Mouse (Mus musculus): ENCODE data around the gene Tmem210. TPM values are rescaled to one million over a fixed set of nuclear protein-coding genes. Genes with fewer than 3 reads are reported as not detected.

Gene Tmem210
- total and polyA plus RNA-seq, 3 experiments: not detected

- H3K27ac ChIP-seq (ENCODE audit: control insufficient read depth, low read depth, low read length): peak within 1 kb of the TSS; percentile 69
- H3K79me2 ChIP-seq (ENCODE audit: control insufficient read depth, insufficient read depth, low read length, poor library complexity): peaks cover 20% of the 10 kb centered on the region
- peak within 1 kb of the TSS; percentile 96 for H3K9ac ChIP-seq (ENCODE audit: control insufficient read depth, low read depth, low read length, poor library complexity, severe bottlenecking)
- no peaks in the 10 kb centered on the region for H3K27me3 ChIP-seq (ENCODE audit: control insufficient read depth in 1 of 2, insufficient read depth in 2 of 2, low read length in 2 of 2)
- H3K36me3 ChIP-seq (ENCODE audit: control insufficient read depth in 1 of 2, insufficient read depth in 2 of 2, low read length in 2 of 2): peaks cover 0 to 8% of the 10 kb centered on the region in 2 experiments; a peak in 2 of 4 replicates
- DNase-seq (ENCODE audit: low read depth, low spot score): peak; percentile 95
- H3K9me3 ChIP-seq (replicated peaks; ENCODE audit: insufficient read depth, low read length): no peaks in the 10 kb centered on the region
- peak within 1 kb of the TSS; percentile 87 to 97 for H3K4me3 ChIP-seq (ENCODE audit: control insufficient read depth in 1 of 2, insufficient read depth in 1 of 2, low read depth in 2 of 2, low read length in 2 of 2)
- H3K4me1 ChIP-seq (ENCODE audit: control insufficient read depth in 1 of 2, insufficient read depth in 2 of 2, low read length in 2 of 2): peaks cover 2 to 12% of the 10 kb centered on the region in 2 experiments; a peak in 1 of 4 replicates
- TF ChIP-seq POLR2AphosphoS2 (IDR thresholded peaks at IDR 0.05; ENCODE audit: low read length) (peak; percentile 65), RCOR1 (IDR thresholded peaks at IDR 0.05; ENCODE audit: low read depth, low read length) (no peak), USF1 (IDR thresholded peaks at IDR 0.05; ENCODE audit: low read depth, low read length) (no peak), GATA1 (IDR thresholded peaks at IDR 0.05; ENCODE audit: low read depth, low read length) (no peak), POLR2A (IDR thresholded peaks at IDR 0.05; ENCODE audit: control insufficient read depth in 1 of 2, insufficient read depth in 1 of 2, low read depth in 1 of 2, low read length in 2 of 2, poor library complexity in 1 of 2) (peak; percentile 64 to 83; a peak in 3 of 4 replicates), TBP (IDR thresholded peaks at IDR 0.05; ENCODE audit: low read depth, low read length) (peak; percentile 70; the same call in 1 of the 2 replicates), SIN3A (IDR thresholded peaks at IDR 0.05; ENCODE audit: low read length) (peak; percentile 100), MYC (IDR thresholded peaks at IDR 0.05; ENCODE audit: low read depth, low read length) (peak; percentile 91), KAT2A (conservative IDR thresholded peaks at IDR 0.05; ENCODE audit: low read depth, low read length) (peak; percentile 74; the same call in 1 of the 2 replicates), SMC3 (IDR thresholded peaks at IDR 0.05; ENCODE audit: low read depth, low read length) (no peak), CHD2 (IDR thresholded peaks at IDR 0.05; ENCODE audit: low read length) (peak; percentile 74), E2F4 (IDR thresholded peaks at IDR 0.05; ENCODE audit: borderline replicate concordance, low read depth, low read length) (no peak), ETS1 (IDR thresholded peaks at IDR 0.05; ENCODE audit: low read depth, low read length) (peak; percentile 64; the same call in 1 of the 2 replicates), MEF2A (IDR thresholded peaks at IDR 0.05; ENCODE audit: extremely low read depth, insufficient replicate concordance, low read depth, low read length, poor library complexity, severe bottlenecking) (no peak), ZC3H11A (IDR thresholded peaks at IDR 0.05; ENCODE audit: low read depth, low read length) (no peak), BHLHE40 (IDR thresholded peaks at IDR 0.05; ENCODE audit: borderline replicate concordance, low read depth, low read length) (no peak), TCF12 (IDR thresholded peaks at IDR 0.05; ENCODE audit: low read depth, low read length) (peak; percentile 55; the same call in 1 of the 2 replicates), ELF1 (IDR thresholded peaks at IDR 0.05; ENCODE audit: low read depth, low read length) (peak; percentile 98), UBTF (IDR thresholded peaks at IDR 0.05; ENCODE audit: borderline replicate concordance, insufficient read depth, low read depth, low read length) (no peak), ZNF384 (IDR thresholded peaks at IDR 0.05; ENCODE audit: low read depth, low read length) (no peak), MAFK (IDR thresholded peaks at IDR 0.05; ENCODE audit: borderline replicate concordance, low read depth, low read length) (no peak), NELFE (IDR thresholded peaks at IDR 0.05; ENCODE audit: low read depth, low read length) (peak; percentile 80), CTCF (IDR thresholded peaks at IDR 0.05 in 2 of 3, conservative IDR thresholded peaks at IDR 0.05 in 1 of 3; ENCODE audit: control insufficient read depth in 1 of 3, insufficient read depth in 1 of 3, low read depth in 2 of 3, low read length in 3 of 3, poor library complexity in 1 of 3, severe bottlenecking in 1 of 3) (no peak), MXI1 (IDR thresholded peaks at IDR 0.05; ENCODE audit: low read depth, low read length) (peak; percentile 100), USF2 (IDR thresholded peaks at IDR 0.05; ENCODE audit: borderline replicate concordance in 1 of 2, insufficient read depth in 1 of 2, low read depth in 1 of 2, low read length in 2 of 2) (no peak), JUND (IDR thresholded peaks at IDR 0.05; ENCODE audit: low read depth, low read length) (no peak), HCFC1 (IDR thresholded peaks at IDR 0.05; ENCODE audit: low read depth, low read length) (peak; percentile 96), GABPA (IDR thresholded peaks at IDR 0.05; ENCODE audit: low read depth, low read length) (no peak), MAX (IDR thresholded peaks at IDR 0.05; ENCODE audit: low read length) (peak; percentile 82), MYB (IDR thresholded peaks at IDR 0.05; ENCODE audit: low read depth, low read length) (no peak), POLR2AphosphoS5 (IDR thresholded peaks at IDR 0.05; ENCODE audit: borderline replicate concordance, low read depth, low read length) (no peak), MAZ (IDR thresholded peaks at IDR 0.05; ENCODE audit: low read depth, low read length) (peak; percentile 93; the same call in 1 of the 2 replicates), ZMIZ1 (IDR thresholded peaks at IDR 0.05; ENCODE audit: low read depth, low read length) (no peak), ZKSCAN1 (IDR thresholded peaks at IDR 0.05; ENCODE audit: low read depth, low read length) (no peak), TAL1 (IDR thresholded peaks at IDR 0.05; ENCODE audit: low read length) (no peak), RAD21 (IDR thresholded peaks at IDR 0.05; ENCODE audit: low read depth, low read length) (no peak), EP300 (IDR thresholded peaks at IDR 0.05; ENCODE audit: low read depth in 1 of 2, low read length in 2 of 2) (peak in 1 of 2 experiments; percentile 48; a peak in 1 of 4 replicates), CHD1 (IDR thresholded peaks at IDR 0.05; ENCODE audit: low read depth, low read length) (no peak)
These were observed 32.6 kb upstream of the Tmem210 start, which contains the start of gene Tmem203 for GRCm38 (mm10) chr2:25255284-25255779. TSS of gene Tmem203 (plus strand) at chr2:25255439.

All from MEL (cell line).